Mouse (Mus musculus): Measurements from ENCODE around the gene Ldah.
A peak's percentile ranks its signal among the peaks of the same experiment; 100 is the strongest.

Gene Ldah

GRCm38 (mm10) chr12:8320084-8320713, 112.3 kb downstream of the Ldah start:
- DNase-seq, result peak; percentile 90

DNA sequence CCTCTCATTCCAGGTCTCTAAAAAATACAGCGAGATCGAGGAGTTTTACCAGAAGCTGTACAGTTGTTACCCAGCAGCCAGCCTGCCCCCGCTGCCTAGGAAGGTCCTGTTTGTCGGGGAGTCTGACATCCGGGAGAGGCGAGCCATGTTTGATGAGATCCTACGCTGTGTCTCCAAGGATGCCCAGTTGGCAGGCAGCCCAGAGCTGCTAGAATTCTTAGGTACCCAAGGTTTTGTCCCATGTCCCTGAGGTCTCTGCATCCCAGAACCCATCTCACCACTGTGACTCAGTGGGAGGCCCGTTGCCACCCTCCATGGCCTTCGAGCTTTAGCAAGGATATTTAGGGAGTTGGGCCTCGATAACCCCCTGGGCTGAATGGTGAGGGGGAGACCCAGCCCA, 113.6 kb downstream of the Ldah start:
- no peak for DNase-seq

DNA sequence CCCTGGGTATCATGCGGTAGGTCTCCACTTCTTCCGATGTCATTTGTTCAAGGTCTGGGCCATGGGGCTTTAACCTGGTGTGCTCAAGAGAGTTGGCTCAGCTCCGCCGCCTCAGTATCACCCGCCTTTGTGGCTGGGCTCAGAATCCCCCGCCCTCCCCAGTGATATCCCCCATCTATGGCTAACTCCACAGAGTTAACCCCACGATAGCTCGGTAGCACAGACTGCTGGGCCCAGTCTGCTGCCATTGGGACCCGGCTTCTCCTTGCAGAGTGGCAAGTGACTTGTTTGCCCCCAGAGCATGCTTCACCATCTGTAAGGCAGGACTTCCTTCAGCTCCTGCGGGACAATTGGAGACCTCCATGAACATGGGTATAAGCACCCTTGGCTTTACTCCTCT, 116.2 kb downstream of the Ldah start:
- no peak for DNase-seq

- DNase-seq, result no peak
These were observed 117.5 kb downstream of the Ldah start for GRCm38 (mm10) chr12:8325245-8325942.

GRCm38 (mm10) chr12:8325943-8326522, 118.1 kb downstream of the Ldah start:
- DNase-seq, result no peak

DNA sequence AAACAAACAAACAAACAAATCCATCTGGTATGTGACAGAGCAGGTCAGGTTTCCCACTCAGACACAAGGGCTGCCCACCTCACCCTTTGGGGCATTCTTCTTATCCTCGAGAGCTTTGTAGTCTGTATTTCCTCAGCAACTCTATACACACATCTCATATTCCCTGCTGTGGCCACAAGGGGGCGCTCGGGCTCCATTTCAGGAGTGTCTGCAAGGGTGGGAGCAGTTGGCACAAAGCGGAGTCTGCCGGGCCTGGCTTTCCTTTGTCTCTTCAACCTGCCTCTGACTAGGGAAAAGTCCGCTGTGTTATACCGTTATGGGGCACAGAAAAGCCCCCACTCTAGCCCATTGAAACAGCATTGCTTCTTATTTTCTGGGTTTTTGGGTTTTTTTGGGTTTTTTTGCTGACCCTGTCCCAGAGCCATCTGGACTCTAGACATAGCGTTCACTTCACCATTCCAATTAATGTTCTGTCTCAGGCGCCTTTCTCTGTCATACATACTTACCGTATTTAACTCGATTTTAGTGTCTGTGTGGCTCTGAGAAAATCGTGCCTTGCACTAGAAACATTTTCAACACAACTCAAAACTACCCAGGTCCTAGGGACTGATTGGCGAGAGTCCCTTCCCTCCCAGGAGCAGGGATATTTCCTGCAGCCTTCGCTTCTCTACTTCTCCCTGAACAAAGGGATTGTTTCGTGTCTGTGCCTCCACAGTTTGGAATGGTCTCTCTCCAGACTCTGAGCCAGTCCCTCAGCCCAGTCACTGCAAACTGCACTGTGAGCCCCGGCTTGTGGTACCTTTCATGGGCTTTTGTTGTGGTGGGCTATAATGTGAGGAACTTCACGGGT, 119.1 kb downstream of the Ldah start:
- DNase-seq, result peak; percentile 97

GRCm38 (mm10) chr12:8327675-8328053, 119.8 kb downstream of the Ldah start:
- no peak for DNase-seq

DNA sequence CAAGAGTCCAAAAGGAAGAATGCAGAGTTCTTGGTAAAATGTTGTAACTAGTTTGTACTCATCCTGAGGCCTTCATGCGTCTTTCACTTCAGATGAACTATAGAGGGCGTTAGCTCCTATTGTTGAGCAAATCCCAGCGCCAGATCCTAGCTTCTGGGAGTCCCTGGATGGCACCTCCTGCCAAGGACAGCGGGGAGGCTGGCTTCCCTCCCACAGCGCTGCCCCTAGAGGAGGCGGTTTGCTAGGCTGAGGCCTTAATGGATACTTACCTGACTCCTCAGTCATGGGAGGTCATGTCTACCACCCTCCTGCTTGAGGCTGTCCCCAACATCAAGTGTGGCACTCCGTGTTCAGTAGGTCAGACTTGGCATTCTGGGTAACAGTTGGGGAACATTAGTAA, 121.3 kb downstream of the Ldah start:
- no peak for DNase-seq

GRCm38 (mm10) chr12:8331489-8332173, 123.7 kb downstream of the Ldah start:
- peak; percentile 53 for DNase-seq

- no peak for DNase-seq
These were observed 124.3 kb downstream of the Ldah start for GRCm38 (mm10) chr12:8332174-8332542.

DNA sequence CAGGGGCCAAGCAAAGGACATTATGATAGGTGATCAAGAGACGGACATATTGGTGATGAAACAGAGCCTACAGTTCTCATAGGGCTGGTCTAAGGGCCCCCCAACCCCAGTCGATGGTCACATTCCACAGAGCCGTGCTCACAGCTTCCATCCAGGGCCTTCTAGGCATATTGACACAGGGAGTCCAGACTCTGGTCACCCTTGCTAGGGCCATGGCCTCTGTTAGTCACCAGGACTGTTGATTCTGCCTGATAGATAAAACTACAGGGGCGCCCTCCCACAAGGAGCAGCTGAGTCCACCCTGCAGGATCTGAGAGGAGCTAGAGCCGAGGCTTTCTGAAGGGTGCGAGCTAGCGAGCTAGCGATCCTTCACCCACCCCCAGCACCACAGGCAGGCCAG, 125.7 kb downstream of the Ldah start:
- DNase-seq, result no peak

- no peak for DNase-seq
These were observed 126.4 kb downstream of the Ldah start for GRCm38 (mm10) chr12:8334261-8334660.
